Mouse (Mus musculus) megakaryocyte, embryonic 14.5 days (primary cell): ENCODE data around the gene Abi1.

Source experiments
- FLI1 ChIP-seq: IDR thresholded peaks from 2 replicates; pipeline ENCODE4 v1.6.1; 2012; ENCODE audit warnings: low read length, inconsistent platforms, mixed read lengths
- GATA1 ChIP-seq: IDR thresholded peaks from 3 replicates; pipeline ENCODE4 v1.6.1; 2012; ENCODE audit warnings: mixed read lengths, low read length, inconsistent platforms, borderline replicate concordance

GRCm38 (mm10) chr2:22999620-23000019 is 40.4 kb downstream of the Abi1 start:
- TF ChIP-seq GATA1 (no peak), FLI1 (no peak)
